In genomic region chr2:122675126-122675525, GRCm38 (mm10) we compare ENCODE assay signal across 31 mouse cellular contexts. TPM values are rescaled to one million over a fixed set of nuclear protein-coding genes. Genes with fewer than 3 reads are reported as not detected.
"Had no signal": no experiment of that assay in that cellular context is flagged by ENCODE, and none has a peak within 500 bp of the region (broad histone marks: within the 10 kb centered on the region; RNA-seq: fewer than 3 reads in every experiment).

No protein-coding gene starts in this region.

- H3K9me3 ChIP-seq: embryonic facial prominence, embryonic 10.5 days; embryonic facial prominence, embryonic 12.5 days; embryonic facial prominence, embryonic 13.5 days; embryonic facial prominence, embryonic 15.5 days; forebrain, embryonic 10.5 days; forebrain, embryonic 12.5 days; forebrain, embryonic 13.5 days; forebrain, embryonic 15.5 days had no signal

- H3K4me2 ChIP-seq: embryonic facial prominence, embryonic 12.5 days; embryonic facial prominence, embryonic 13.5 days; embryonic facial prominence, embryonic 15.5 days; forebrain, embryonic 12.5 days; forebrain, embryonic 13.5 days; forebrain, embryonic 15.5 days had no signal

- ATAC-seq: forebrain, embryonic 13.5 days; forebrain, embryonic 14.5 days; forebrain, embryonic 15.5 days; forebrain, embryonic 16.5 days; forebrain, postnatal 0 days had no signal

- H3K9ac ChIP-seq: embryonic facial prominence, embryonic 12.5 days; embryonic facial prominence, embryonic 13.5 days; embryonic facial prominence, embryonic 15.5 days; forebrain, embryonic 12.5 days; forebrain, embryonic 13.5 days; forebrain, embryonic 15.5 days; forebrain, postnatal 0 days had no signal

- DNase-seq: cerebellum, adult 2 months; cerebellum, adult 8-10 months; cerebellum, adult 9-10 months; cerebellum, adult 9-11 months; cerebellum, postnatal 10 days; cerebellum, postnatal 14 days; cerebellum, postnatal 25 days; cerebellum, postnatal 36 days; embryo, embryonic 11 days; forebrain, postnatal 0 days; gastrocnemius, adult 2 months; gastrocnemius, postnatal 10 days; gastrocnemius, postnatal 14 days; gastrocnemius, postnatal 25 days; gastrocnemius, postnatal 36 days; heart, adult 18-20 months; heart, adult 2 months had no signal

- H3K4me3 ChIP-seq: embryonic facial prominence, embryonic 10.5 days; embryonic facial prominence, embryonic 12.5 days; embryonic facial prominence, embryonic 13.5 days; embryonic facial prominence, embryonic 15.5 days; erythroblast, embryonic 14.5 days; forebrain, embryonic 10.5 days; forebrain, embryonic 12.5 days; forebrain, embryonic 13.5 days; forebrain, embryonic 15.5 days; gastrocnemius, adult 2 months; heart, adult 2 months had no signal

- H3K36me3 ChIP-seq: embryonic facial prominence, embryonic 10.5 days; embryonic facial prominence, embryonic 12.5 days; embryonic facial prominence, embryonic 13.5 days; embryonic facial prominence, embryonic 15.5 days; forebrain, embryonic 10.5 days; forebrain, embryonic 12.5 days; forebrain, embryonic 15.5 days had no signal

- H3K4me1 ChIP-seq: embryonic facial prominence, embryonic 10.5 days; embryonic facial prominence, embryonic 12.5 days; embryonic facial prominence, embryonic 13.5 days; embryonic facial prominence, embryonic 15.5 days; forebrain, embryonic 10.5 days; forebrain, embryonic 12.5 days; forebrain, embryonic 13.5 days; forebrain, embryonic 15.5 days had no signal

- H3K27me3 ChIP-seq: embryonic facial prominence, embryonic 13.5 days; embryonic facial prominence, embryonic 15.5 days; forebrain, embryonic 12.5 days; forebrain, embryonic 13.5 days; forebrain, embryonic 15.5 days had no signal

- H3K27ac ChIP-seq: embryonic facial prominence, embryonic 10.5 days; embryonic facial prominence, embryonic 12.5 days; embryonic facial prominence, embryonic 13.5 days; embryonic facial prominence, embryonic 15.5 days; forebrain, embryonic 10.5 days; forebrain, embryonic 12.5 days; forebrain, embryonic 13.5 days; forebrain, embryonic 15.5 days; gastrocnemius, adult 2 months; heart, adult 2 months had no signal

RNA-seq across cellular contexts. Expression of gene Slc30a4, which starts 27.3 kb away (rescaled TPM):
- polyA plus RNA-seq: erythroblast, embryonic 14.5 days had no signal

RNA-seq across cellular contexts. Expression of gene AA467197, which starts 38.3 kb away (rescaled TPM):
- total RNA-seq: gastrocnemius, adult 18-20 months; gastrocnemius, postnatal 14 days; gastrocnemius, postnatal 25 days; gastrocnemius, postnatal 4 days had no signal
- polyA plus RNA-seq: embryonic facial prominence, embryonic 11.5 days; embryonic facial prominence, embryonic 13.5 days; erythroblast, embryonic 14.5 days; forebrain, embryonic 13.5 days; forebrain, embryonic 15.5 days; forebrain, embryonic 16.5 days; forebrain, postnatal 0 days; heart, adult 2 months had no signal
